Mouse (Mus musculus): ENCODE results near the gene Nynrin. TPM values are rescaled to one million over a fixed set of nuclear protein-coding genes. Genes with fewer than 3 reads are reported as not detected.

The Nynrin gene
- total and polyA plus RNA-seq, 2 experiments from 2014 or later, result 7.2 to 42.0 TPM

- WGBS, result 6% methylated on average over 12 of the region's 12 CpGs
- H3K27me3 ChIP-seq (ENCODE audit: insufficient read depth, low read length), result no peaks in the 10 kb centered on the region
- peaks cover 4% of the 10 kb centered on the region; the same call in 1 of the 2 replicates for H3K4me1 ChIP-seq (ENCODE audit: insufficient read depth, low read length)
- ATAC-seq (ENCODE audit: low FRiP score) (peak; percentile 53), DNase-seq (ENCODE audit: low spot score) (no peak)
- no peaks in the 10 kb centered on the region for H3K9me3 ChIP-seq (ENCODE audit: low read length)
- H3K4me3 ChIP-seq (ENCODE audit: low read depth, low read length), result peak overlapping the region; percentile 48
- TF ChIP-seq CTCF (IDR thresholded peaks at IDR 0.05), result no peak
- peak overlapping the region; percentile 77 for H3K9ac ChIP-seq (replicated peaks; ENCODE audit: low read length, poor library complexity, severe bottlenecking)
- H3K4me2 ChIP-seq (ENCODE audit: low read depth, low read length, poor library complexity, severe bottlenecking), result peak overlapping the region; percentile 84
- peaks cover 27% of the 10 kb centered on the region for H3K36me3 ChIP-seq (ENCODE audit: insufficient read depth, low read length)
- H3K27ac ChIP-seq (ENCODE audit: low read depth, low read length), result peak overlapping the region; percentile 89
Observed at GRCm38 (mm10) chr14:55900414-55900755, 46.6 kb downstream of the Nynrin start.

GRCm38 (mm10) chr14:55905518-55905917, 51.7 kb downstream of the Nynrin start:
- no peak for DNase-seq (ENCODE audit: low spot score)
- WGBS, result 26% methylated on average over 1 of the region's 1 CpGs

DNA sequence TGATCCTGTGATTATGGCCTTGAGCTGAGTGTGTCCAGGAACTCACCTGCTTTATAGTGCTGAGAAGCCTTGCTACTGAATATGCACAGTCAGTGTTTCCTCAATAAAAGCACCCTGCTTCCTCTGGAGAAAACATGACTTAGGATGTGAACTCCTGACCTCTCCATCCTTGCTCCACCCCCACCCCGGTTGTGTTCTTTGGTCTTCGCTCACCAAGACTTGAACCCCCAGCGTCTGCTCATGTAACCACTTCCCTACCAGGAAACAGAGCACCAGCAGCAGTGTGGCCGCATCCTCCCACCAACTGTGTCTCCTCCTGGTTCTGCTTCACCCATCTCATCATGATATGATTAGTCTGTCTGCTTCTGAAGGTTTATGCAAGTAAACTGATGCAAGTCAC, 59.6 kb downstream of the Nynrin start:
- no peak for TF ChIP-seq CTCF (IDR thresholded peaks at IDR 0.05)
- H3K36me3 ChIP-seq (ENCODE audit: insufficient read depth, low read length), result no peaks in the 10 kb centered on the region
- H3K9ac ChIP-seq (replicated peaks; ENCODE audit: low read length, poor library complexity, severe bottlenecking), result no peak overlapping the region
- H3K4me2 ChIP-seq (ENCODE audit: low read depth, low read length, poor library complexity, severe bottlenecking), result no peak overlapping the region
- H3K27me3 ChIP-seq (ENCODE audit: insufficient read depth, low read length), result no peaks in the 10 kb centered on the region
- no peak for DNase-seq (ENCODE audit: low spot score)
- no peak overlapping the region for H3K27ac ChIP-seq (ENCODE audit: low read depth, low read length)
- H3K4me1 ChIP-seq (ENCODE audit: insufficient read depth, low read length), result no peaks in the 10 kb centered on the region
- no peak for ATAC-seq (ENCODE audit: low FRiP score)
- 64% methylated on average over 4 of the region's 4 CpGs for WGBS
- H3K9me3 ChIP-seq (ENCODE audit: low read length), result no peaks in the 10 kb centered on the region
- H3K4me3 ChIP-seq (ENCODE audit: low read depth, low read length), result no peak overlapping the region

More at GRCm38 (mm10) chr14:55905518-55905917, 51.7 kb downstream of the Nynrin start:
- Histone ChIP-seq H3K9me3 (ENCODE audit: low read length) (no peaks in the 10 kb centered on the region), H3K27me3 (ENCODE audit: insufficient read depth, low read length) (no peaks in the 10 kb centered on the region), H3K36me3 (ENCODE audit: insufficient read depth, low read length) (no peaks in the 10 kb centered on the region), H3K4me1 (ENCODE audit: insufficient read depth, low read length) (no peaks in the 10 kb centered on the region; the same call in 1 of the 2 replicates), H3K9ac (replicated peaks; ENCODE audit: low read length, poor library complexity, severe bottlenecking) (no peak overlapping the region), H3K27ac (ENCODE audit: low read depth, low read length) (no peak overlapping the region), H3K4me2 (ENCODE audit: low read depth, low read length, poor library complexity, severe bottlenecking) (no peak overlapping the region), H3K4me3 (ENCODE audit: low read depth, low read length) (no peak overlapping the region)
- TF ChIP-seq CTCF (IDR thresholded peaks at IDR 0.05), result peak; percentile 54
- ATAC-seq (ENCODE audit: low FRiP score), result no peak

- no peak overlapping the region for H3K27ac ChIP-seq (ENCODE audit: low read depth, low read length)
- no peak overlapping the region for H3K4me3 ChIP-seq (ENCODE audit: low read depth, low read length)
- DNase-seq (ENCODE audit: low spot score) (peak; percentile 96), ATAC-seq (ENCODE audit: low FRiP score) (peak; percentile 86)
- H3K27me3 ChIP-seq (ENCODE audit: insufficient read depth, low read length), result no peaks in the 10 kb centered on the region
- no peaks in the 10 kb centered on the region for H3K36me3 ChIP-seq (ENCODE audit: insufficient read depth, low read length)
- H3K4me2 ChIP-seq (ENCODE audit: low read depth, low read length, poor library complexity, severe bottlenecking), result peak overlapping the region; percentile 21; the same call in 1 of the 2 replicates
- H3K9me3 ChIP-seq (ENCODE audit: low read length), result no peaks in the 10 kb centered on the region
- TF ChIP-seq CTCF (IDR thresholded peaks at IDR 0.05), result peak; percentile 99
- 39% methylated on average over 14 of the region's 14 CpGs for WGBS
- no peaks in the 10 kb centered on the region for H3K4me1 ChIP-seq (ENCODE audit: insufficient read depth, low read length)
- no peak overlapping the region for H3K9ac ChIP-seq (replicated peaks; ENCODE audit: low read length, poor library complexity, severe bottlenecking)
Observed at GRCm38 (mm10) chr14:55918240-55919082, 64.7 kb downstream of the Nynrin start.

GRCm38 (mm10) chr14:55922475-55923232, 68.8 kb downstream of the Nynrin start:
- no peak for DNase-seq (ENCODE audit: low spot score)
- WGBS, result 81% methylated on average over 7 of the region's 7 CpGs

More at GRCm38 (mm10) chr14:55922475-55923232, 68.8 kb downstream of the Nynrin start:
- H3K4me3 ChIP-seq (ENCODE audit: low read depth, low read length), result no peak overlapping the region
- H3K36me3 ChIP-seq (ENCODE audit: insufficient read depth, low read length), result no peaks in the 10 kb centered on the region
- TF ChIP-seq CTCF (IDR thresholded peaks at IDR 0.05), result no peak
- H3K9me3 ChIP-seq (ENCODE audit: low read length), result no peaks in the 10 kb centered on the region
- H3K27me3 ChIP-seq (ENCODE audit: insufficient read depth, low read length), result no peaks in the 10 kb centered on the region
- no peak overlapping the region for H3K9ac ChIP-seq (replicated peaks; ENCODE audit: low read length, poor library complexity, severe bottlenecking)
- no peaks in the 10 kb centered on the region for H3K4me1 ChIP-seq (ENCODE audit: insufficient read depth, low read length)
- no peak overlapping the region for H3K4me2 ChIP-seq (ENCODE audit: low read depth, low read length, poor library complexity, severe bottlenecking)
- H3K27ac ChIP-seq (ENCODE audit: low read depth, low read length), result no peak overlapping the region
- no peak for ATAC-seq (ENCODE audit: low FRiP score)

Other genes starting within 250 kb of the Nynrin start
- 6.0 and 11.1 TPM in 2 replicates for gene Rec8, start 236.0 kb upstream of the Nynrin start, total RNA-seq (2014; rRNA removed)
- gene Rec8, start 236.0 kb upstream of the Nynrin start, polyA plus RNA-seq (2015; fragmentation: Nextera tagmentation; extraction: Ambion mirVana), result 7.6 and 8.7 TPM in 2 replicates
- gene Ipo4, start 218.1 kb upstream of the Nynrin start, total RNA-seq (2014; rRNA removed), result 109 and 122 TPM in 2 replicates
- 104 and 112 TPM in 2 replicates for gene Ipo4, start 218.1 kb upstream of the Nynrin start, polyA plus RNA-seq (2015; fragmentation: Nextera tagmentation; extraction: Ambion mirVana)
- gene Gm49378, start 216.1 kb upstream of the Nynrin start, total RNA-seq (2014; rRNA removed), result 6.3 and 6.7 TPM in 2 replicates
- gene Gm49378, start 216.1 kb upstream of the Nynrin start, polyA plus RNA-seq (2015; fragmentation: Nextera tagmentation; extraction: Ambion mirVana), result 2.3 and 2.8 TPM in 2 replicates
- 47.7 and 60.3 TPM in 2 replicates for gene Tm9sf1, start 210.2 kb upstream of the Nynrin start, total RNA-seq (2014; rRNA removed)
- gene Tm9sf1, start 210.2 kb upstream of the Nynrin start, polyA plus RNA-seq (2015; fragmentation: Nextera tagmentation; extraction: Ambion mirVana), result 48.2 and 54.3 TPM in 2 replicates
- gene Tssk4, start 203.8 kb upstream of the Nynrin start, total RNA-seq (2014; rRNA removed), result 0.14 and 0.16 TPM in 2 replicates
- gene Tssk4, start 203.8 kb upstream of the Nynrin start, polyA plus RNA-seq (2015; fragmentation: Nextera tagmentation; extraction: Ambion mirVana), result 0.28 and 0.36 TPM in 2 replicates
- 46.7 and 53.7 TPM in 2 replicates for gene Mdp1, start 193.5 kb upstream of the Nynrin start, total RNA-seq (2014; rRNA removed)
- 77.9 and 82.2 TPM in 2 replicates for gene Mdp1, start 193.5 kb upstream of the Nynrin start, polyA plus RNA-seq (2015; fragmentation: Nextera tagmentation; extraction: Ambion mirVana)
- 19.9 and 24.4 TPM in 2 replicates for gene Gmpr2, start 182.1 kb upstream of the Nynrin start, total RNA-seq (2014; rRNA removed)
- gene Gmpr2, start 182.1 kb upstream of the Nynrin start, polyA plus RNA-seq (2015; fragmentation: Nextera tagmentation; extraction: Ambion mirVana), result 35.5 and 36.7 TPM in 2 replicates
- 129 and 133 TPM in 2 replicates for gene Nedd8, start 181.9 kb upstream of the Nynrin start, total RNA-seq (2014; rRNA removed)
- gene Nedd8, start 181.9 kb upstream of the Nynrin start, polyA plus RNA-seq (2015; fragmentation: Nextera tagmentation; extraction: Ambion mirVana), result 569 and 590 TPM in 2 replicates
- 14.6 and 15.7 TPM in 2 replicates for gene Tinf2, start 172.2 kb upstream of the Nynrin start, total RNA-seq (2014; rRNA removed)
- gene Tinf2, start 172.2 kb upstream of the Nynrin start, polyA plus RNA-seq (2015; fragmentation: Nextera tagmentation; extraction: Ambion mirVana), result 19.9 and 23.6 TPM in 2 replicates
- 0.16 and 0.38 TPM in 2 replicates for gene Tgm1, start 140.1 kb upstream of the Nynrin start, total RNA-seq (2014; rRNA removed)
- gene Tgm1, start 140.1 kb upstream of the Nynrin start, polyA plus RNA-seq (2015; fragmentation: Nextera tagmentation; extraction: Ambion mirVana), result 0.14 and 0.18 TPM in 2 replicates
- gene Rabggta, start 131.7 kb upstream of the Nynrin start, total RNA-seq (2014; rRNA removed), result 75.1 and 94.5 TPM in 2 replicates
- gene Rabggta, start 131.7 kb upstream of the Nynrin start, polyA plus RNA-seq (2015; fragmentation: Nextera tagmentation; extraction: Ambion mirVana), result 61.9 and 62.6 TPM in 2 replicates
- gene Dhrs1, start 108.3 kb upstream of the Nynrin start, total RNA-seq (2014; rRNA removed), result 75.1 and 94.0 TPM in 2 replicates
- 72.0 and 73.3 TPM in 2 replicates for gene Dhrs1, start 108.3 kb upstream of the Nynrin start, polyA plus RNA-seq (2015; fragmentation: Nextera tagmentation; extraction: Ambion mirVana)
- gene Nop9, start 108.3 kb upstream of the Nynrin start, total RNA-seq (2014; rRNA removed), result 22.0 and 30.4 TPM in 2 replicates
- 17.3 and 17.8 TPM in 2 replicates for gene Nop9, start 108.3 kb upstream of the Nynrin start, polyA plus RNA-seq (2015; fragmentation: Nextera tagmentation; extraction: Ambion mirVana)
- 0.66 and 2.6 TPM in 2 replicates for gene Cideb, start 95.6 kb upstream of the Nynrin start, total RNA-seq (2014; rRNA removed)
- gene Cideb, start 95.6 kb upstream of the Nynrin start, polyA plus RNA-seq (2015; fragmentation: Nextera tagmentation; extraction: Ambion mirVana), result 0.25 and 1.1 TPM in 2 replicates
- 0.38 and 1.6 TPM in 2 replicates for gene Ltb4r2, start 92.6 kb upstream of the Nynrin start, total RNA-seq (2014; rRNA removed)
- gene Ltb4r2, start 92.6 kb upstream of the Nynrin start, polyA plus RNA-seq (2015; fragmentation: Nextera tagmentation; extraction: Ambion mirVana), result 0.43 and 0.60 TPM in 2 replicates
- 0.88 and 1.8 TPM in 2 replicates for gene Ltb4r1, start 88.0 kb upstream of the Nynrin start, total RNA-seq (2014; rRNA removed)
- 0.94 and 1.1 TPM in 2 replicates for gene Ltb4r1, start 88.0 kb upstream of the Nynrin start, polyA plus RNA-seq (2015; fragmentation: Nextera tagmentation; extraction: Ambion mirVana)
- gene Adcy4, start 69.9 kb upstream of the Nynrin start, total RNA-seq (2014; rRNA removed), result 3.6 and 4.0 TPM in 2 replicates
- gene Adcy4, start 69.9 kb upstream of the Nynrin start, polyA plus RNA-seq (2015; fragmentation: Nextera tagmentation; extraction: Ambion mirVana), result 1.7 TPM in 2 replicates
- 0.27 TPM in 1 of 2 replicates, not detected in the other for gene Ripk3, start 65.1 kb upstream of the Nynrin start, total RNA-seq (2014; rRNA removed)
- 1.3 and 3.0 TPM in 2 replicates for gene Ripk3, start 65.1 kb upstream of the Nynrin start, polyA plus RNA-seq (2015; fragmentation: Nextera tagmentation; extraction: Ambion mirVana)
- 9.6 and 12.9 TPM in 2 replicates for gene Nfatc4, start 30.9 kb upstream of the Nynrin start, total RNA-seq (2014; rRNA removed)
- gene Nfatc4, start 30.9 kb upstream of the Nynrin start, polyA plus RNA-seq (2015; fragmentation: Nextera tagmentation; extraction: Ambion mirVana), result 4.2 and 5.2 TPM in 2 replicates
- 0.66 and 1.8 TPM in 2 replicates for gene Cbln3, start 30.4 kb downstream of the Nynrin start, total RNA-seq (2014; rRNA removed)
- gene Cbln3, start 30.4 kb downstream of the Nynrin start, polyA plus RNA-seq (2015; fragmentation: Nextera tagmentation; extraction: Ambion mirVana), result 0.43 and 0.54 TPM in 2 replicates
- 14.2 and 19.9 TPM in 2 replicates for gene Khnyn, start 30.9 kb downstream of the Nynrin start, total RNA-seq (2014; rRNA removed)
- 6.3 and 6.5 TPM in 2 replicates for gene Khnyn, start 30.9 kb downstream of the Nynrin start, polyA plus RNA-seq (2015; fragmentation: Nextera tagmentation; extraction: Ambion mirVana)
- gene Sdr39u1, start 46.3 kb downstream of the Nynrin start, total RNA-seq (2014; rRNA removed), result 143 and 146 TPM in 2 replicates
- 131 and 162 TPM in 2 replicates for gene Sdr39u1, start 46.3 kb downstream of the Nynrin start, polyA plus RNA-seq (2015; fragmentation: Nextera tagmentation; extraction: Ambion mirVana)
- gene Cma1, start 90.7 kb downstream of the Nynrin start, total RNA-seq (2014; rRNA removed), result 2.7 TPM in 1 of 2 replicates, not detected in the other
- gene Cma1, start 90.7 kb downstream of the Nynrin start, polyA plus RNA-seq (2015; fragmentation: Nextera tagmentation; extraction: Ambion mirVana), result 0.42 and 1.7 TPM in 2 replicates
- gene Cma2, start 97.0 kb downstream of the Nynrin start, total RNA-seq (2014; rRNA removed), result not detected in 2 replicates
- gene Cma2, start 97.0 kb downstream of the Nynrin start, polyA plus RNA-seq (2015; fragmentation: Nextera tagmentation; extraction: Ambion mirVana), result not detected in 2 replicates
- not detected in 2 replicates for gene Mcpt1, start 164.0 kb downstream of the Nynrin start, total RNA-seq (2014; rRNA removed)
- gene Mcpt1, start 164.0 kb downstream of the Nynrin start, polyA plus RNA-seq (2015; fragmentation: Nextera tagmentation; extraction: Ambion mirVana), result not detected in 2 replicates
- not detected in 2 replicates for gene Mcpt9, start 176.5 kb downstream of the Nynrin start, total RNA-seq (2014; rRNA removed)
- not detected in 2 replicates for gene Mcpt9, start 176.5 kb downstream of the Nynrin start, polyA plus RNA-seq (2015; fragmentation: Nextera tagmentation; extraction: Ambion mirVana)
- gene Mcpt2, start 188.0 kb downstream of the Nynrin start, total RNA-seq (2014; rRNA removed), result not detected in 2 replicates
- not detected in 2 replicates for gene Mcpt2, start 188.0 kb downstream of the Nynrin start, polyA plus RNA-seq (2015; fragmentation: Nextera tagmentation; extraction: Ambion mirVana)
- gene Mcpt4, start 208.3 kb downstream of the Nynrin start, total RNA-seq (2014; rRNA removed), result 0.38 TPM in 1 of 2 replicates, not detected in the other
- not detected in 2 replicates for gene Mcpt4, start 208.3 kb downstream of the Nynrin start, polyA plus RNA-seq (2015; fragmentation: Nextera tagmentation; extraction: Ambion mirVana)
- not detected in 2 replicates for gene Mcpt8, start 231.3 kb downstream of the Nynrin start, total RNA-seq (2014; rRNA removed)
- not detected in 2 replicates for gene Mcpt8, start 231.3 kb downstream of the Nynrin start, polyA plus RNA-seq (2015; fragmentation: Nextera tagmentation; extraction: Ambion mirVana)
- not detected in 2 replicates for gene Ctsg, start 248.6 kb downstream of the Nynrin start, total RNA-seq (2014; rRNA removed)
- gene Ctsg, start 248.6 kb downstream of the Nynrin start, polyA plus RNA-seq (2015; fragmentation: Nextera tagmentation; extraction: Ambion mirVana), result 0.21 TPM in 1 of 2 replicates, not detected in the other

Data from midbrain, postnatal 0 days (tissue).